Mouse (Mus musculus) heart, embryonic 10.5 days (tissue): ENCODE measurements at regions not wholly inside any gene's neighbourhood (a gene's known extent, or its start where the extent isn't known, plus 50 kb on each side); places are given as distances from the start of the nearest gene placed in this dataset.

Experiments used
- DNase-seq: peaks from one replicate; pipeline ENCODE4 v3.0.0-alpha.2; 2017; ENCODE audit warnings: low spot score
- H3K27ac ChIP-seq: fragments of 300-500 bp; sonication (generic); 2 replicates; pipeline ENCODE4 v1.5.1; 2016; ENCODE audit warnings: mild to moderate bottlenecking
- H3K27me3 ChIP-seq: fragments of 300-500 bp; sonication (generic); 2 replicates; pipeline ENCODE4 v1.6.1; 2016; ENCODE audit warnings: mild to moderate bottlenecking; ENCODE audit not compliant: poor library complexity, insufficient read depth, severe bottlenecking
- H3K36me3 ChIP-seq: fragments of 300-500 bp; sonication (generic); 2 replicates; pipeline ENCODE4 v1.6.1; 2016; ENCODE audit warnings: mild to moderate bottlenecking, moderate library complexity
- H3K4me1 ChIP-seq: fragments of 300-500 bp; sonication (generic); 2 replicates; pipeline ENCODE4 v1.6.1; 2016; ENCODE audit warnings: mild to moderate bottlenecking
- H3K4me3 ChIP-seq: fragments of 300-500 bp; sonication (generic); 2 replicates; pipeline ENCODE4 v1.5.1; 2016; ENCODE audit warnings: mild to moderate bottlenecking, moderate library complexity
- H3K9me3 ChIP-seq: fragments of 300-500 bp; sonication (generic); 2 replicates; pipeline ENCODE4 v1.6.1; 2016; ENCODE audit warnings: mild to moderate bottlenecking, moderate library complexity
- WGBS: fragments of 180-500 bp; shearing (Covaris S2); methylation state at CpG from one replicate; pipeline ENCODE4 v1.1.7; 2016; 5-methylcytosine and 5-hydroxymethylcytosine counted together

DNA sequence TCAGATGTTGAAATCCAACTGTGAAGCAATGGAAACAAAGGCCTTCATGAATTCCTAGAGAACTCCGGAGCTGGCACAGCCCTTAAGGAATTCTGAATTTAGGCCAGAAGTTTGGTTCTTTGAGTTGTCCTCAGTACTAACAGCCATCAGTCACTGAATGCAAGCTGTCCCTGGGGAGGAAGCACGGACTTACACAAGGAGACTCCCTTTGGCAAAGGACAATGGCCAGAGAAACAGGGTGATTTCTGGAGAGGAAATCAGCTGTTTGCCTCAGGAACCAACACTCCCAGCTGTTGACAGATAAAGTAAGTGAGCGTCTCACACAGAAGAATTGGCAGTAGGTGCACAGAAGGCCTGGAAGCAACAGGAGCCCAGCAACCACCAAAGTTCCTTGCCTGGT, 56.8 kb upstream of the Atp2b1 start:
- Histone ChIP-seq H3K4me3 (no peak overlapping the region), H3K27me3 (no peaks in the 10 kb centered on the region), H3K27ac (peak overlapping the region; percentile 36; the same call in 1 of the 2 replicates), H3K9me3 (no peaks in the 10 kb centered on the region), H3K36me3 (no peaks in the 10 kb centered on the region), H3K4me1 (peaks cover 6% of the 10 kb centered on the region; the same call in 1 of the 2 replicates)
- no peak for DNase-seq
- WGBS = 22% methylated on average over 3 of the region's 3 CpGs

DNA sequence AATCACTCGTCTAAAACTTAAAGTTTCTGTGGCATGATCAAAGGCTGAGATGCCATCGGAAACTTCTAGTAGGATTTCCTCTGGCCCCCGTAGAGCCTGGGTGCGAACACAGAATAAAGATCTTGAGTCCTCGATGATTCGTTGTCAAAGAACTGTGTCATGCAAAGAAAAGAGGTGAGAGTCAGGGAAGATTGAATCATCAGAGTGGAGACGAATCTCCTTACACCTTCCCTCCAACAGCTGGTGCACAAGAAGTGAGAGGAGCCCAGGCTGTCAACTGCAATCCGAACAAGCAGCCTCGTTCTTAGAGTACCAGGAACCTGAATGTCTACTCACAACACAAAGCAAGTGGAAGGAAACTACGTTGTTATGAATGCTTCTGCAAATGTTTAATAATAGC, 52.7 kb upstream of the Atp2b1 start:
- peaks cover 13% of the 10 kb centered on the region; the same call in 1 of the 2 replicates for H3K4me1 ChIP-seq
- 74% methylated on average over 10 of the region's 10 CpGs for WGBS
- DNase-seq = no peak
- H3K9me3 ChIP-seq = no peaks in the 10 kb centered on the region
- H3K27ac ChIP-seq = no peak overlapping the region
- H3K27me3 ChIP-seq = no peaks in the 10 kb centered on the region
- H3K36me3 ChIP-seq = no peaks in the 10 kb centered on the region
- no peak overlapping the region for H3K4me3 ChIP-seq

DNA sequence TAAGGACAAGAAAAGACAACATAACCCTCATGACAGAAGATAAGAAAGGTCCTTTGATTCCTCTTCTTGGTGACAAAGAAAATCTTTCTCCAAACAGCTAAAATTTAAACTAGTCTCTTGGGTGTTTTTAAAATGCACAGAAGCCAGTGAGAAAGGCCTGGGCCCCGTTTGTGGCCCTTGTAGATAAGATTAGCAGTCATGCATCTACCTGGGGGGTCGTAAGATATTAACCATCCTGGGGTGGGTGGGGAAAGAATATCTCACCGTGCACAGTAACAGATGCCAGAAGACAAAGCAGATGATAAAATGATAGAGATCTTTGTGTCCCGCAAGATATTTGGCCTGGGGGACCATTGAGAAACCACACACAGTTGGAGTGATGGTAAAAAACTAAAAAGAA, 51.5 kb upstream of the Atp2b1 start:
- Histone ChIP-seq H3K4me1 (peaks cover 7% of the 10 kb centered on the region; the same call in 1 of the 2 replicates), H3K27ac (no peak overlapping the region), H3K4me3 (no peak overlapping the region), H3K9me3 (no peaks in the 10 kb centered on the region), H3K36me3 (no peaks in the 10 kb centered on the region), H3K27me3 (no peaks in the 10 kb centered on the region)
- WGBS = 38% methylated on average over 4 of the region's 4 CpGs
- no peak for DNase-seq

- H3K27ac ChIP-seq = 0 out of 2 replicates have a peak overlapping the region, but pooled peaks have one; percentile 47
- DNase-seq = no peak
- no peaks in the 10 kb centered on the region for H3K36me3 ChIP-seq
- WGBS = 81% methylated on average over 5 of the region's 5 CpGs
- H3K4me3 ChIP-seq = no peak overlapping the region
- H3K4me1 ChIP-seq = peaks cover 6% of the 10 kb centered on the region; the same call in 1 of the 2 replicates
- H3K27me3 ChIP-seq = no peaks in the 10 kb centered on the region
- no peaks in the 10 kb centered on the region for H3K9me3 ChIP-seq
Measured at GRCm38 (mm10) chr10:98864384-98864783, 49.8 kb upstream of the Atp2b1 start.
